Mouse (Mus musculus): ENCODE data around the gene Hist1h2af.

The Hist1h2af gene

DNA sequence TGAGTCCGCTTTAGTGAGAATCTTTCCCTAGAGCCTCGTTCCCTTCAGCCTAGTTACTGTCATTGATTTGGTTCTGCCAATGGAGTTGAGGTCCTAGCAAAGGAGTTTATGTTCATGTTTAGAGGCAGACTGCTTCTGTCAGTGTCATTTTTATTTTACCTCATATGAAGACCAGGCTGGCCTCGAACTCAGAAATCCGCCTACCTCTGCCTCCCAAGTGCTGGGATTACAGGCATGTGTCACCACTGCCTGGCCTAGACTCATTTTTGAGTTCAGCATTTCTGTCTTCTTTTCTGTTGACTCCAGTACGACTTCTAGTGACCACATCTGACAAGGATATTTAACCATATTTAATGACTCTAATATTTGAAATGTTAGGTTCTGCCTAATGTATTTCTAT, 18.4 kb upstream of the Hist1h2af start:
- DNase-seq (ENCODE audit: low read depth, low spot score), result peak; percentile 20

DNA sequence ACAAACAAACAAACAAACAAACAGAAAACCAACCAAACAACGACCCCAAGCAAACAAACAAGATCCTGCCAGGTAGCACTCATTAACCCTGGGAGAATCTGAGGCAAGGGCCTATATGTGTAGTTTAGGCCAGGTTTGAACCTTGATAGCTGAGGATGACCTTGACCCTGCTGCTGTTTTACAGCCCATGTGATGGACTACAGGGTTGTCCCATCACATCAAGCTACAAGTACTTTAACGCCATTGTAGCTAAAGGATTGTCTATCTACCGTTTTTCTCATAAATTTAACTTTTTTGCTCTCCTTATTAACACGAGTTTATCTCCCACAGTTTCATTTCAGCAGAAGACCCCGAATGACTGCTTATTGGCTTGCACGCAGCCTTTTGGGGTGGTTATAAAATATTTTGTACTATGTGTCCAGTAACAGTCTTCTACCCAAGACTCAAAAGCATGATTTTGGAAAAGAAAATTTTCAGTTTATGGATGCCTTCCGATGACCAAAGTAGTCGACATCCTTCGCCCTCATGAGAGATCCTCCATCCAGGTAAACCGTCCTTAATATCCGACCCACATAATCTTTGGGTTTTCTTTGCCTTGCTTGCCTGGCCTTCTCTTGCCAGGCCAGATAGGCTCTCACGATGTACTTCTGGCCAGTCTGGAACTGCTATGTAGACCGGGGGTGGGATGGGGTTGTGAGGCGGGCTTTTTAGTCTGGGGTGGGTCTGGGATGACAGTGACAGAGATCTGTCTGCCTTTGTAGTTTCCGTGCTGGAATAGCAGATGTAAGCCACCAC, 17.7 kb upstream of the Hist1h2af start:
- DNase-seq (ENCODE audit: low read depth, low spot score), result peak; percentile 44

DNA sequence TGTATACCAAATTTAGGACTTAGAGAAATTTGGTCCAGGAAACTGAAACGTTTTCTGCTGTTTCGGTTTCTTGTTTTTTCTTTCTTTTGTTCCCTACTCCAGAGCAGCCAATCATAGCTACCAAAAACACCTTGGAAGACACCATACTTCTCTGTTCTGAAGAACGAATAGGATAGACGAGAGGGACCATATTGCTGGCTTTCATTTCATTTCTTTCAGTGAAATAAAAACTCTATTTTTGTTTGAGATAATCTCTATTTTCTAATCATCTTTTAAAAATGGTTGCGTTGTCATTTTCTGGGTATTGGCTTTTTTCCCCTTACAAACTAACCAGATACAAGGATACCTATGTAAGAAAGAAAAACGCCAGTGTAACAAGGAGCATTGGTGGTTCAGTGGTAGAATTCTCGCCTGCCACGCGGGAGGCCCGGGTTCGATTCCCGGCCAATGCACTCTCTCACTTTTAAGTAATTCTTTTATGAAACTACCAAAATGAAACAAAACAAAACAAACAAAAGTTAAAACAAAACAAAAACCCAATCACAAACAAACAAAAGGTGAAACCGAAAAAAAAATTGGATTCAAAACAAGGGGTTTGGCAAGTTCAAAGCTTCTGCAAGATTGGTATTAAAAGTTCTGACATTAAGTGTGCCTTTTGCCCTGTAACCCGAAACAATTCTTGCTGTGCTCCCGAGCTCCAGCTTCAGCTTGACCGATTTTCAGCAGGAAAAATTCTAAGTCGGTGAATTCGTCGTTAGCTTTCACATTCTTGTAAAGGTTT, 16.7 kb upstream of the Hist1h2af start:
- DNase-seq (ENCODE audit: low read depth, low spot score), result peak; percentile 79

DNA sequence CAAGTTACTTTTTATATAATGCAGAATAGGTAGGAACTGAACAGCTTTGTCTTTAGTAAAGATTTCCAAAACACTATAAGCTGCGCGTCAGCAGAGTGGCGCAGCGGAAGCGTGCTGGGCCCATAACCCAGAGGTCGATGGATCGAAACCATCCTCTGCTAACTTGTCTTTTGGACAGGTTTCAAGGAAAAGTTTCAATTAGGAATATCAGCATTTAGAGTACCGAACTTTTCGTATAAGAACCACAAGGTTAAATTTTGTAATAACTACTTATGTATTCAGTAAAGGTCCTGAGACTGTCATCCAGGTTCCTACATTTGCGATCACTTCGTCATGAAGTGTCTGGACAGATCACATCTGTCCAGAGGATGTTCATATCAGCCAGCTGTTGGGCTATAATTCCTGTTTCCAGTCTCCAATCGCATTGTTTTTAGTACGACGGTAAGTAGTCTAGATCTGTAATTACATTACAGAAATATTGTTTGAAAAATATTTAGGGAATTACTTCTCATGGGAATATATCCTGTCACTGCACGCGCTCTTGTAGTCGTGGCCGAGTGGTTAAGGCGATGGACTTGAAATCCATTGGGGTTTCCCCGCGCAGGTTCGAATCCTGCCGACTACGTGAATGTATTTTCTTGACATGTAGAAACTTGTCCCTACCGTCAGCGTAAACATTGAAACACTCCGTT, 16.0 kb upstream of the Hist1h2af start:
- DNase-seq (ENCODE audit: low read depth, low spot score), result peak; percentile 91

GRCm38 (mm10) chr13:23518295-23518603, 15.5 kb upstream of the Hist1h2af start:
- DNase-seq (ENCODE audit: low read depth, low spot score), result no peak

DNA sequence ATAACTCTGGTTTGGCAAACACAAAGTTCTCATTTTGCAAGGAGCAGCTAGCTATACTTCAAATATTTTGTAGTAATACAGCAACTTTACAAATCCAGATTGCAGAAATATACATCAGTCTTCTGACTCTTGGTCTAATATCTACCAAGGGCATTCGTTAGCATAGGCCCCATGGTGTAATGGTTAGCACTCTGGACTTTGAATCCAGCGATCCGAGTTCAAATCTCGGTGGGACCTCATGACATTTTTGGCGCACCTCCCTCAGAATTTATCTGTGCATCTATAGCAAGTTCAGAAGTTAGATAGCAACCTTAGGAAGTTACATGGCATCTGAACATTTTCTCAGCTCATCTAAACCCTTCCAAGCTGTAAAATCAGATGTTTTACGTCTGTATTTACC, 14.8 kb upstream of the Hist1h2af start:
- DNase-seq (ENCODE audit: low read depth, low spot score), result peak; percentile 92

- peak; percentile 92 for DNase-seq (ENCODE audit: low read depth, low spot score)
Observed at GRCm38 (mm10) chr13:23519416-23519815, 14.3 kb upstream of the Hist1h2af start.

DNA sequence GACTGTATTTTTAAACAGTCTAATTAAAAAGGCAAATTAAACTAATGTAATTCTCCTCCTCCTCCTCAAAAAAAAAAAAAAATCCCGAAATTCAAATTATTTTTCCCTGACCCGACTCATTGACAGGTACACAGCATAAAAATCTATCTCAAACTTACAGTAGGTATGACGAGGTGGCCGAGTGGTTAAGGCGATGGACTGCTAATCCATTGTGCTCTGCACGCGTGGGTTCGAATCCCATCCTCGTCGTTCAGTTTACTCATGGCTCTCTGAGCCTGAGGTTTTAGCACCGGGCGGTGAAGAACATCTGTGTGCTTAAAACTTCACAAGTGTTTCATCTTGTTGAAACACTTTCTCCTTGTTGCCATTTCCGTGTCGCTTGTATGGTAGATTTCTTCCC, 12.0 kb upstream of the Hist1h2af start:
- DNase-seq (ENCODE audit: low read depth, low spot score), result peak; percentile 87

- no peak for DNase-seq (ENCODE audit: low read depth, low spot score)
Observed at GRCm38 (mm10) chr13:23523976-23524375, 9.7 kb upstream of the Hist1h2af start.

DNA sequence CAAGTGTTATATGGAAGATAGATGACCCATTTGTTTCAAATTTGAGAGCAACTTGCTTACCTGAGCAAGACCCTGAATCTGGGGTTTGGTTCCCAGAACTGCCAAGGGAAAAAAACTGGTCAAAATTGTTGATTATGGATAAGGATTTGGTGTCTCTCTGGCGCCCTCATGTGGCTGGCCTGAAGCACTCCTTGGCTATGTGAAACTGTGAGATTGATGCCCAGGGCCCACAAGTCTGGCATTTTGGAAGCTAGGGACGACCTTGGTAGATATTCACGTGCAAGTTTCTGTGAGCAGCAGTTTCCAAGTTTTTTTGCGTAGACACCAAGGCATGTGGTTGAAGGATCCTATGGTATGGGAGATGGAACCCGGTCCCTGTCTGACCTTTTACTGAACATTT, 9.1 kb upstream of the Hist1h2af start:
- peak; percentile 93 for DNase-seq (ENCODE audit: low read depth, low spot score)

GRCm38 (mm10) chr13:23525901-23526300, 7.8 kb upstream of the Hist1h2af start:
- no peak for DNase-seq (ENCODE audit: low read depth, low spot score)

GRCm38 (mm10) chr13:23526312-23526711, 7.4 kb upstream of the Hist1h2af start:
- DNase-seq (ENCODE audit: low read depth, low spot score), result peak; percentile 93

- no peak for DNase-seq (ENCODE audit: low read depth, low spot score)
Observed at GRCm38 (mm10) chr13:23529005-23529404, 4.7 kb upstream of the Hist1h2af start.

GRCm38 (mm10) chr13:23529480-23530165, 4.1 kb upstream of the Hist1h2af start:
- no peak for DNase-seq (ENCODE audit: low read depth, low spot score)

DNA sequence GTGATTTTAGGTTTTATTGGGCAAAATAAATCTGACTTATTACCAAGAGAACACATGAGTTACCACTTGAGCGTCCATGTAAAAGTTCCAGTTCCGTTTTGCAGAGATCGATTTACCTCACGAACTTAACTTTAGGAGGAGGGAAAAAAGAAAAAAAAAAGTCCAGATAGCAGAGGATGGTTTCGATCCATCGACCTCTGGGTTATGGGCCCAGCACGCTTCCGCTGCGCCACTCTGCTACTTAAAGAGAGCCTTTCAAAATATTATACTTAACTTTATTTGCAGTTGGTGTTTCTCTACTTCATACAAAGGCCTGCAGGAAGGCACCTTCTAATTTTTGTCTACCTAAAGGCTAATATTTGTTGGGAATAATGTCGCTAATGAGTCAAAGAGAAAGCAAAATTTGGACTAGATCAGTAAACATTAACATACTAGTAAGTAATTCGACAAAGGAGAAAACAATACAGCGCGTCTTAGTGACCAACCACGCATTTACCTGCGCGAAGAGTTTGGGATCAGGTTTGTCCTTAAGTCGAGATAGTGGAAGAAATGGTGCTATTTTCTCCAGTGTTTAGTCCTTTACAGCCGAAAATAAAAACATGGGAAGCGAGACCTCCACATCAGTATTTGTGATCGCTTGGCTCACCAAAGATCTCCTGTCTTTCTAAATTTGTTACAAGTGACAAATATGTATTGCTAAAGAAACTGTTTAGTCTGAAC, 3.4 kb upstream of the Hist1h2af start:
- DNase-seq (ENCODE audit: low read depth, low spot score), result peak; percentile 75

- peak; percentile 95 for DNase-seq (ENCODE audit: low read depth, low spot score)
Observed at GRCm38 (mm10) chr13:23530901-23531875, 2.5 kb upstream of the Hist1h2af start, which contains the start of gene Hist1h4h. Gene Hist1h4h, plus strand, starts transcription at chr13:23531050.

- DNase-seq (ENCODE audit: low read depth, low spot score), result peak; percentile 54
Observed at GRCm38 (mm10) chr13:23532262-23533075, 1.2 kb upstream of the Hist1h2af start.

DNA sequence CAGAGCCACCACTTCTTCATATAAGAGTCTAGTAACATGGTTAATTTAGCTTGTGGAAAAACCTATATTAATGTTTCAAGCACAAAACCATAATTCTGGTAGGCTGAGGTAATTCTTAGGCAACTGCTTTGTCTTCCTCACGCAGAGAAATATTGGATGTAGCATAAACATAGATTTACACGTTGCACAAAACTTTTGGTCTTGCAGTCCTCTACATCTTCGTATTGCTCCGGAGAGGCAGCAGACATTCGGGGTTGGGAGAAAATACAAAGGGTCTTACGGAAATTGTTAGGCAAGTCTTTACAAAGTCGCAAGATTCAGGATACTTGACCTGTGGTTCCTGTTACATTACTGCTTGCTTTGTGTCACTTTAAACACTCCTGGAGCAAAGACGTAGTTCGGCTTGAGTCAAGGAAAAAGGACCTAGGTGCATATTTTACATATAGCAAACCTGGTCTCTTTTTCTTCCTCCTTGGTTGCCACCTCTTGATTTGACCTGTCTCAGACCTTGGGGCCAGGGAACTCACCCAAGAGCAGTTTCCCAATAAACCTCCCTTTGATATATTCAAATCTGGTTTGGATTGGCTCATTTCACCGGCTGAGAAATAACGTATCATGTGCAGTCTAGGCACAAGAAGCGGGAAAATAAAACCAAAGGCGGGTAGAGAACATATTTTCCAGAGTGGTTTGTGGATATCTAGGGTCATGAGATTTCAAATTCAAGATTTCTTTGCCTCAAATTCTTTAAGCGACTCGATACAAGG, 844 bp downstream of the Hist1h2af start:
- DNase-seq (ENCODE audit: low read depth, low spot score), result peak; percentile 82

Data from 3T3-L1 (cell line).